Mouse (Mus musculus) liver, embryonic 14.5 days (tissue): ENCODE measurements around the gene Gm9837. TPM values are rescaled to one million over a fixed set of nuclear protein-coding genes. Genes with fewer than 3 reads are reported as not detected.

ENCODE experiments used
- ATAC-seq: fragments of 200-750 bp; cut with Nextera tagmentation; 2 replicates; pipeline ENCODE4 v1.8.0; 2017; ENCODE audit warnings: moderate number of reproducible peaks, mild to moderate bottlenecking, moderate library complexity; ENCODE audit not compliant: insufficient read depth
- DNase-seq, 3 experiments: peaks; one replicate each; pipeline ENCODE4 v3.0.0-alpha.2; 2012 to 2013; ENCODE audit warnings: low read depth in 3 of 3, low spot score in 3 of 3
- H3K27ac ChIP-seq: fragments of 300-500 bp; sonication (generic); 2 replicates; pipeline ENCODE4 v1.5.1; 2014; ENCODE audit warnings: moderate library complexity, mild to moderate bottlenecking, control low read depth, inconsistent platforms
- H3K27me3 ChIP-seq: fragments of 300-500 bp; sonication (generic); 2 replicates; pipeline ENCODE4 v1.6.1; 2014; ENCODE audit warnings: mild to moderate bottlenecking, low read length, moderate library complexity; ENCODE audit not compliant: control insufficient read depth, insufficient read depth
- H3K36me3 ChIP-seq: fragments of 300-500 bp; sonication (generic); replicated peaks from 2 replicates; pipeline ENCODE4 v1.6.1; 2014; ENCODE audit warnings: low read depth; ENCODE audit not compliant: control insufficient read depth, insufficient read depth
- H3K4me1 ChIP-seq, 2 experiments: fragments of 200-500 bp in 1 of 2; fragments of 300-500 bp in 1 of 2; sonication (generic) in 1 of 2; replicated peaks; 2 replicates each; pipeline ENCODE4 v1.6.1; 2012 to 2014; ENCODE audit warnings: antibody characterized with exemption in 1 of 2, inconsistent platforms in 1 of 2, low read length in 1 of 2; ENCODE audit not compliant: control insufficient read depth in 2 of 2, insufficient read depth in 2 of 2
- H3K4me2 ChIP-seq: fragments of 300-500 bp; sonication (generic); 2 replicates; pipeline ENCODE4 v1.6.1; 2014; ENCODE audit warnings: low read depth, mild to moderate bottlenecking, control low read depth, moderate library complexity
- H3K4me3 ChIP-seq, 2 experiments: fragments of 200-500 bp in 1 of 2; fragments of 300-500 bp in 1 of 2; sonication (generic) in 1 of 2; 2 replicates each; pipeline ENCODE4 v1.5.1; 2012 to 2014; ENCODE audit warnings: low read depth in 2 of 2, low read length in 2 of 2, mild to moderate bottlenecking in 2 of 2, control low read depth in 1 of 2, inconsistent platforms in 1 of 2, moderate library complexity in 1 of 2; ENCODE audit not compliant: insufficient read depth in 1 of 2
- H3K9ac ChIP-seq: fragments of 300-500 bp; sonication (generic); replicated peaks from 2 replicates; pipeline ENCODE4 v1.6.1; 2014; ENCODE audit warnings: mild to moderate bottlenecking, control low read depth, moderate library complexity
- H3K9me3 ChIP-seq: fragments of 300-500 bp; sonication (generic); 2 replicates; pipeline ENCODE4 v1.6.1; 2016; ENCODE audit warnings: low read length, mixed read lengths; ENCODE audit not compliant: control insufficient read depth
- CTCF ChIP-seq: IDR thresholded peaks from 2 replicates; pipeline ENCODE4 v1.5.1; 2016; ENCODE audit warnings: antibody characterized with exemption, low read depth, control low read depth
- EP300 ChIP-seq: IDR thresholded peaks from 2 replicates; pipeline ENCODE4 v1.6.1; 2016; ENCODE audit warnings: antibody characterized with exemption, low read depth
- WGBS: fragments of 180-500 bp; shearing (Covaris S2); extraction: QIAGEN DNeasy Blood & Tissue Kit; methylation state at CpG from one replicate; pipeline ENCODE4 v1.1.7; 2014; ENCODE audit not compliant: insufficient replicate concordance; 5-methylcytosine and 5-hydroxymethylcytosine counted together
- polyA plus RNA-seq, 2 experiments: library from polyadenylated mRNA; depleted of rRNA in 1 of 2; stranded (reverse) in 1 of 2; unstranded in 1 of 2; fragments of >200 nt; fragmentation: Nextera tagmentation in 1 of 2; extraction: Ambion mirVana in 1 of 2; gene quantifications; 2 replicates each; pipeline versions ENCODE4 v1.2.1 to v1.2.3; 2012 to 2014

Gene Gm9837
- polyA plus RNA-seq, 2 experiments: not detected

DNA sequence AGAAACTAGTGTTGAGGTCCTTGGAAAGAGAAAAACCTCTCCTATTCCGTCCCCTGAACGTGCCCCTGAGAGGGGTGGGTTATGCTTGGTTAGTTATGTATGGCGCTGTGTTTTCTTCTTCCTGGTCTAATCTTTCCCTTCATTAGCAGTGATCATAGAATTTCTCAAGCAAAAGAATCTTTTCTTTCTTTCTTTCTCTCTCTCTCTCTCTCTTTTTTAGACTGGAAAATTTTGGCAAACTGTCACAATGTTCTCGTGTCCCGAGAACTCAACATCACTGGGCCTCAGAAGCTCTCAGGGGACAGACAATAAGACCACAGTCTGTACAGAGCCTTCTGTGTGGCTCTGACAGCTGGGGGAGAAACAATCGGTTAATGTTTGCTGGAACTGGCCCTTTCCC lies 25.1 kb upstream of the Gm9837 start:
- Histone ChIP-seq H3K36me3 (no peaks in the 10 kb centered on the region), H3K27ac (no peak overlapping the region), H3K4me2 (no peak overlapping the region), H3K27me3 (no peaks in the 10 kb centered on the region), H3K9ac (no peak overlapping the region), H3K4me1 (peaks cover 2 to 5% of the 10 kb centered on the region in 2 experiments; a peak in 2 of 4 replicates), H3K9me3 (no peaks in the 10 kb centered on the region), H3K4me3 (no peak overlapping the region)
- DNase-seq (no peak), ATAC-seq (no peak)
- 54% methylated on average over 6 of the region's 6 CpGs for WGBS
- TF ChIP-seq EP300 (no peak), CTCF (no peak)

DNA sequence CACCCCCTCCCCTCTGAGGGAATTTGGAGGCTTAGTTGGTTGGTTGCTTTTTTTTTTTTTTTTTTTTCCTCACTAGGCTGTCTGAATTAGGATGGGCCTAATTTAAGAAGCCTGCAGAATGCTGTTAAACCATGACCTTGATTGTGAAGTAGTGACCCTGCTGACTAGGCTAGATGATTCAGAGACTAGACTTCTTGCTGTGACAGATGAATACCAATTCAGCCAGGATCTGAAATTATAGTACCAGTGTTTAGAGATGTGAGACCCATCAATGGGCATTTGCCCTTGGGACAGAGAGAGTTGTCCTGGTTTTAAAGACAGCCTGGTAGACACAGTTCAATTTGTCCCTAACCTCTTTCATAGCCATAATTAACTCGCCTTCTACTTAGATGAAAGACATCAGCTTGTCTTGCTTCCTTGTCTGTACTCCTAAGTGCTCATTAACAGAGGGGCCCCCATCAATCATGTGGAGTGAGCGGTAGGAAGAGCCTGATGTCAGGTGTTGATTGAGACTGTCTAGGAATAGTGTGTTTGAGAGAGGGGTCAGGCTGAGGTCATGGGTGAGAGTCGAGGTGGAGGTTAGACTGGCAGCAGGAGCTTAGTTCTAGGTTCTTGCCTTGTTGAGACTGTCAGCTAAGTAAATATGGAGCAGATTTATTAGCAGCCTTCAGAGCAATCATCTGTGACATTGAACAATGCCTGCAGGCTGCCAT lies 23.1 kb upstream of the Gm9837 start:
- DNase-seq (no peak), ATAC-seq (no peak)
- 50% methylated on average over 3 of the region's 3 CpGs for WGBS
- no peak overlapping the region for H3K27ac ChIP-seq
- H3K4me3 ChIP-seq: no peak overlapping the region
- peaks cover 2 to 5% of the 10 kb centered on the region in 2 experiments; a peak in 2 of 4 replicates for H3K4me1 ChIP-seq
- H3K36me3 ChIP-seq: no peaks in the 10 kb centered on the region
- no peaks in the 10 kb centered on the region for H3K27me3 ChIP-seq
- TF ChIP-seq CTCF (no peak), EP300 (no peak)
- H3K4me2 ChIP-seq: no peak overlapping the region
- H3K9ac ChIP-seq: no peak overlapping the region
- H3K9me3 ChIP-seq: no peaks in the 10 kb centered on the region; the same call in 1 of the 2 replicates

DNA sequence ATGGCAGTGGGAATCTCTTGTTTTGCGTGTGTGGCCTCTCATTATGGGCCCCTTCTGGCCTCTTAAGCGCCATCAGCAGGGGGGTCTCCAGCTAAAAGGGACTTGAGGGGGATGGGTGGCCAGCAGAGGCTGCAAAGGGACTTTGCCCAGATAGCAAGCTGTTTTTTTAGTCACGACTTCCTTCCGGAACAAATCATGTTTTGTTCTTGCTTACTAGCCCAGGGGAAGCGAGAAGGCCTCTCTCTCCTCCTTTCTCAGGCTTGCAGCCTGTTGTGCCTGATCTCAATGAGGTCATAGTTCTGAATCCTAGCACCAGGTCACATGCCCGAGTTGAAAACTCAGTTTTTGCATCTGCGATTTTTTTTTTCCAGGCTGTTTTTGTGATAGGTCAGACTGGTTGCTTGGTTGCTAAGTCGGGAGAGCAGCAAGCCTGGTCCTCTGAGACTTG lies 21.7 kb upstream of the Gm9837 start:
- Histone ChIP-seq H3K9ac (no peak overlapping the region), H3K27ac (no peak overlapping the region), H3K27me3 (peaks cover 9% of the 10 kb centered on the region), H3K4me2 (no peak overlapping the region), H3K36me3 (no peaks in the 10 kb centered on the region), H3K4me3 (no peak overlapping the region), H3K4me1 (peaks cover 2 to 6% of the 10 kb centered on the region in 2 experiments; a peak in 3 of 4 replicates), H3K9me3 (no peaks in the 10 kb centered on the region; the same call in 1 of the 2 replicates)
- no peak for TF ChIP-seq EP300
- TF ChIP-seq CTCF: no peak
- WGBS: 18% methylated on average over 8 of the region's 8 CpGs
- DNase-seq (no peak), ATAC-seq (no peak)

DNA sequence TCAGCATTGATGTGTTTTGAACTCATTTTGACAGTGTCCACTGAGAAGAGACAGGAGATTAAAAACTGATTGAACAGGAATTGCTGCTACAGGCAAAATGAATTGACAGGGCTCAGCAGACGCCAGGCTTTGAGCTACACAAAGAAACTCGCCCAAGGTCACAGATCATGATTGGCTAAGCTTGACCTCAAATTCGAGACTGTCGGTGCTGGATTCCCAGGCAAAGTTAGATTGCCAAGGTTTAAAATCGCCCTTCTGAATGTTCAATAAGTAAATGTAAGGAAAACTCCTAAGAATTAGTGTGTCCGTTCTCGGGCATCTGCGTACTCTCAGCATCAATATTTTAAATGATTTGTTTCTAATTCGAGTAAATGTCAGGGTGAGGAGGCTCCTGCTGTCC lies 19.1 kb upstream of the Gm9837 start:
- H3K9me3 ChIP-seq: no peaks in the 10 kb centered on the region; the same call in 1 of the 2 replicates
- H3K36me3 ChIP-seq: no peaks in the 10 kb centered on the region
- no peak overlapping the region for H3K9ac ChIP-seq
- TF ChIP-seq EP300 (no peak), CTCF (no peak)
- DNase-seq (no peak), ATAC-seq (no peak)
- no peak overlapping the region for H3K27ac ChIP-seq
- peaks cover 7 to 8% of the 10 kb centered on the region in 2 experiments for H3K4me1 ChIP-seq
- WGBS: 75% methylated on average over 9 of the region's 9 CpGs
- H3K4me3 ChIP-seq: no peak overlapping the region
- H3K4me2 ChIP-seq: no peak overlapping the region
- peaks cover 14% of the 10 kb centered on the region for H3K27me3 ChIP-seq

DNA sequence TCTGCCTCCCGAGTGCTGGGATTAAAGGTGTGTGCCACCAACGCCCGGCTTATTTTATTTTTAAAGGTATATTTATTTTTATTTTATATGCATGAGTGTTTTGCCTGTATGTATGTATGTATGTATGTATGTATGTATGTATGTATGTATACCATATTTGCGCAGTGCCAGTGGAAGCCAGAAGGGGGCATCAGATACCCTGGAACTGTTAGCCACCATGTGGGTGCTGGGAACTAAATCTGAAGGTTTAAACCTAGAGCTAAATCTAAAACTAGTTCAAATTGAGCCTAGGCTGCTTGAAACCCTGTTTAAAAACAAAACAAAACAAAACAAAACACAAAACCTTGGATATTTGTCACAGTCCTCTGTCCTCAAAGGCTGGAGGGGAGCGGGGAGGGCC lies 18.7 kb upstream of the Gm9837 start:
- Histone ChIP-seq H3K27ac (no peak overlapping the region), H3K9me3 (no peaks in the 10 kb centered on the region; the same call in 1 of the 2 replicates), H3K27me3 (peaks cover 14% of the 10 kb centered on the region), H3K4me1 (peaks cover 11 to 12% of the 10 kb centered on the region in 2 experiments), H3K36me3 (no peaks in the 10 kb centered on the region), H3K4me2 (no peak overlapping the region), H3K9ac (no peak overlapping the region), H3K4me3 (no peak overlapping the region)
- DNase-seq: no peak
- ATAC-seq: no peak
- WGBS: 82% methylated on average over 5 of the region's 5 CpGs
- TF ChIP-seq EP300 (no peak), CTCF (peak; percentile 49)
